Mouse (Mus musculus): Measurements from ENCODE around the gene Irf9. TPM values are rescaled to one million over a fixed set of nuclear protein-coding genes. Genes with fewer than 3 reads are reported as not detected.

Irf9 gene
- polyA plus RNA-seq, 1 experiment from 2014 or later: 8.7 TPM

- H3K4me2 ChIP-seq: peak within 1 kb of the TSS; percentile 64
- peak; percentile 88 for ATAC-seq (ENCODE audit: insufficient number of reproducible peaks, low FRiP score)
- H3K4me1 ChIP-seq (replicated peaks): peaks cover 25% of the 10 kb centered on the region
- no peaks in the 10 kb centered on the region for H3K9me3 ChIP-seq (replicated peaks)
- H3K27ac ChIP-seq (ENCODE audit: poor library complexity, severe bottlenecking): peak within 1 kb of the TSS; percentile 36; the same call in 1 of the 2 replicates
- 13% methylated on average over 21 of the region's 21 CpGs for WGBS
- H3K9ac ChIP-seq: peak within 1 kb of the TSS; percentile 48; the same call in 1 of the 2 replicates
- H3K4me3 ChIP-seq: peak within 1 kb of the TSS; percentile 37
- peaks cover under 1% of the 10 kb centered on the region; the same call in 1 of the 2 replicates for H3K36me3 ChIP-seq
- no peaks in the 10 kb centered on the region for H3K27me3 ChIP-seq (replicated peaks)
Measured at GRCm38 (mm10) chr14:55617822-55618221, 14.5 kb downstream of the Irf9 start, which contains the start of gene Rec8. TSS of gene Rec8 (plus strand) at chr14:55618037.

- Histone ChIP-seq H3K27ac (ENCODE audit: poor library complexity, severe bottlenecking) (no peak overlapping the region), H3K36me3 (peaks cover 8% of the 10 kb centered on the region), H3K27me3 (replicated peaks) (no peaks in the 10 kb centered on the region), H3K9me3 (replicated peaks) (no peaks in the 10 kb centered on the region), H3K4me3 (peak overlapping the region; percentile 37), H3K9ac (peak overlapping the region; percentile 48; the same call in 1 of the 2 replicates), H3K4me1 (replicated peaks) (peaks cover 17% of the 10 kb centered on the region), H3K4me2 (peak overlapping the region; percentile 64)
- 32% methylated on average over 22 of the region's 22 CpGs for WGBS
- ATAC-seq (ENCODE audit: insufficient number of reproducible peaks, low FRiP score): no peak
Measured at GRCm38 (mm10) chr14:55618486-55619195, 15.3 kb downstream of the Irf9 start.

- H3K4me1 ChIP-seq (replicated peaks): peaks cover 7% of the 10 kb centered on the region
- 88% methylated on average over 27 of the region's 27 CpGs for WGBS
- H3K36me3 ChIP-seq: peaks cover 99% of the 10 kb centered on the region
- no peak overlapping the region for H3K27ac ChIP-seq (ENCODE audit: poor library complexity, severe bottlenecking)
- no peak overlapping the region for H3K4me2 ChIP-seq
- H3K9me3 ChIP-seq (replicated peaks): no peaks in the 10 kb centered on the region
- H3K4me3 ChIP-seq: no peak overlapping the region
- no peak overlapping the region for H3K9ac ChIP-seq
- ATAC-seq (ENCODE audit: insufficient number of reproducible peaks, low FRiP score): no peak
- H3K27me3 ChIP-seq (replicated peaks): no peaks in the 10 kb centered on the region
Measured at GRCm38 (mm10) chr14:55628077-55628827, 24.9 kb downstream of the Irf9 start.

- Histone ChIP-seq H3K4me1 (replicated peaks) (peaks cover 9% of the 10 kb centered on the region), H3K4me2 (no peak overlapping the region), H3K9me3 (replicated peaks) (no peaks in the 10 kb centered on the region), H3K27ac (ENCODE audit: poor library complexity, severe bottlenecking) (no peak overlapping the region), H3K27me3 (replicated peaks) (no peaks in the 10 kb centered on the region), H3K36me3 (peaks cover 98% of the 10 kb centered on the region), H3K4me3 (no peak overlapping the region), H3K9ac (no peak overlapping the region)
- ATAC-seq (ENCODE audit: insufficient number of reproducible peaks, low FRiP score): no peak
- WGBS: 50% methylated on average over 5 of the region's 5 CpGs
Measured at GRCm38 (mm10) chr14:55629312-55629711, 25.9 kb downstream of the Irf9 start.

- peak overlapping the region; percentile 89 for H3K4me3 ChIP-seq
- ATAC-seq (ENCODE audit: insufficient number of reproducible peaks, low FRiP score): 0 out of 2 replicates have a peak, but pooled peaks have one; percentile 6
- peak overlapping the region; percentile 98 for H3K4me2 ChIP-seq
- WGBS: 4% methylated on average over 23 of the region's 23 CpGs
- H3K36me3 ChIP-seq: peaks cover 81% of the 10 kb centered on the region
- H3K9ac ChIP-seq: peak overlapping the region; percentile 90
- H3K9me3 ChIP-seq (replicated peaks): no peaks in the 10 kb centered on the region
- H3K4me1 ChIP-seq (replicated peaks): peaks cover 18% of the 10 kb centered on the region
- H3K27me3 ChIP-seq (replicated peaks): no peaks in the 10 kb centered on the region
- peak overlapping the region; percentile 79 for H3K27ac ChIP-seq (ENCODE audit: poor library complexity, severe bottlenecking)
Measured at GRCm38 (mm10) chr14:55634874-55635522, 31.6 kb downstream of the Irf9 start.

GRCm38 (mm10) chr14:55635523-55636007 lies 32.2 kb downstream of the Irf9 start, which contains the start of gene Ipo4:
TSS of gene Ipo4 (minus strand) at chr14:55635957.
- 1% methylated on average over 31 of the region's 33 CpGs for WGBS
- peaks cover 18% of the 10 kb centered on the region for H3K4me1 ChIP-seq (replicated peaks)
- peak within 1 kb of the TSS; percentile 98 for H3K4me2 ChIP-seq
- no peaks in the 10 kb centered on the region for H3K27me3 ChIP-seq (replicated peaks)
- H3K9ac ChIP-seq: peak within 1 kb of the TSS; percentile 90
- peak; percentile 86 for ATAC-seq (ENCODE audit: insufficient number of reproducible peaks, low FRiP score)
- H3K27ac ChIP-seq (ENCODE audit: poor library complexity, severe bottlenecking): peak within 1 kb of the TSS; percentile 79
- peaks cover 81% of the 10 kb centered on the region for H3K36me3 ChIP-seq
- no peaks in the 10 kb centered on the region for H3K9me3 ChIP-seq (replicated peaks)
- H3K4me3 ChIP-seq: peak within 1 kb of the TSS; percentile 89

- WGBS: 94% methylated on average over 9 of the region's 9 CpGs
- H3K9me3 ChIP-seq (replicated peaks): no peaks in the 10 kb centered on the region
- H3K36me3 ChIP-seq: peaks cover 70% of the 10 kb centered on the region
- H3K27me3 ChIP-seq (replicated peaks): no peaks in the 10 kb centered on the region
- no peak within 1 kb of the TSS for H3K9ac ChIP-seq
- no peak for ATAC-seq (ENCODE audit: insufficient number of reproducible peaks, low FRiP score)
- no peak within 1 kb of the TSS for H3K4me3 ChIP-seq
- no peak within 1 kb of the TSS for H3K27ac ChIP-seq (ENCODE audit: poor library complexity, severe bottlenecking)
- H3K4me1 ChIP-seq (replicated peaks): peaks cover 27% of the 10 kb centered on the region
- no peak within 1 kb of the TSS for H3K4me2 ChIP-seq
Measured at GRCm38 (mm10) chr14:55637795-55638194, 34.4 kb downstream of the Irf9 start, which contains the start of gene Gm49378. TSS of gene Gm49378 (minus strand) at chr14:55637895.

- Histone ChIP-seq H3K9me3 (replicated peaks) (no peaks in the 10 kb centered on the region), H3K36me3 (peaks cover 58% of the 10 kb centered on the region), H3K9ac (no peak overlapping the region), H3K4me1 (replicated peaks) (peaks cover 29% of the 10 kb centered on the region), H3K4me2 (no peak overlapping the region), H3K4me3 (no peak overlapping the region), H3K27ac (ENCODE audit: poor library complexity, severe bottlenecking) (no peak overlapping the region), H3K27me3 (replicated peaks) (no peaks in the 10 kb centered on the region)
- no peak for ATAC-seq (ENCODE audit: insufficient number of reproducible peaks, low FRiP score)
- 98% methylated on average over 14 of the region's 14 CpGs for WGBS
Measured at GRCm38 (mm10) chr14:55640816-55641215, 37.4 kb downstream of the Irf9 start.

GRCm38 (mm10) chr14:55641291-55641690 lies 37.9 kb downstream of the Irf9 start:
- 94% methylated on average over 13 of the region's 13 CpGs for WGBS
- Histone ChIP-seq H3K9ac (no peak overlapping the region), H3K9me3 (replicated peaks) (no peaks in the 10 kb centered on the region), H3K36me3 (peaks cover 59% of the 10 kb centered on the region), H3K4me2 (no peak overlapping the region), H3K27ac (ENCODE audit: poor library complexity, severe bottlenecking) (no peak overlapping the region), H3K4me3 (no peak overlapping the region), H3K27me3 (replicated peaks) (no peaks in the 10 kb centered on the region), H3K4me1 (replicated peaks) (peaks cover 29% of the 10 kb centered on the region)
- ATAC-seq (ENCODE audit: insufficient number of reproducible peaks, low FRiP score): no peak

GRCm38 (mm10) chr14:55642679-55643059 lies 39.3 kb downstream of the Irf9 start:
- ATAC-seq (ENCODE audit: insufficient number of reproducible peaks, low FRiP score): no peak; the same call in 1 of the 2 replicates
- Histone ChIP-seq H3K9ac (peak overlapping the region; percentile 82), H3K9me3 (replicated peaks) (no peaks in the 10 kb centered on the region), H3K4me1 (replicated peaks) (peaks cover 31% of the 10 kb centered on the region), H3K4me2 (peak overlapping the region; percentile 88), H3K27me3 (replicated peaks) (no peaks in the 10 kb centered on the region), H3K36me3 (peaks cover 54% of the 10 kb centered on the region), H3K27ac (ENCODE audit: poor library complexity, severe bottlenecking) (peak overlapping the region; percentile 90), H3K4me3 (peak overlapping the region; percentile 73)
- WGBS: 20% methylated on average over 8 of the region's 8 CpGs

Measured in heart, embryonic 12.5 days (tissue).